Mouse (Mus musculus): Measurements from ENCODE around the gene Lypd6. TPM values are rescaled to one million over a fixed set of nuclear protein-coding genes. Genes with fewer than 3 reads are reported as not detected.

Gene Lypd6
- polyA plus RNA-seq, 1 experiment from 2014 or later = 7.2 TPM

DNA sequence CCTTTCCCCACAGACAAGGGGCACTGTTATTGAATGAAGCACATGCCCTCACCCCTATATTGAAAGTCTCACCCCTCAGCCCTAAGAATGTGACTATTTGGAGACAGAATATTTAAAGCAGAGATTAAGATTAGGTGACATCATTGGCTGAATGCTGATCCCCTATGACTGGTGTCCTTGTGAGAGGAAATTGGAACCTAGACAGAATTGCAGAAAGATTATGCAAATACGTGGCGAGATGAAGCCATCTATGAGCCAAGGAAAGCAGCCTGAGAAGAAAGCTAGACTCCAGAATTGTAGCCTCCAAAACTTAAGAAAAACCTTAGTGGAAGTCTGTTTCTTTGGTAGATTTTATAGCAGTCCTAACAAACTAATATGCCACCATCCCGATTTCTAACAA, 115.1 kb downstream of the Lypd6 start:
- no peaks in the 10 kb centered on the region for H3K36me3 ChIP-seq
- no peak overlapping the region for H3K4me3 ChIP-seq
- no peaks in the 10 kb centered on the region for H3K27me3 ChIP-seq
- no peaks in the 10 kb centered on the region for H3K9me3 ChIP-seq (replicated peaks)
- no peak overlapping the region for H3K9ac ChIP-seq
- H3K4me1 ChIP-seq = 0 out of 2 replicates have a peak, but pooled peaks cover 2% of the 10 kb centered on the region
- H3K4me2 ChIP-seq (replicated peaks) = no peak overlapping the region
- 93% methylated on average over 3 of the region's 3 CpGs for WGBS
- no peak for ATAC-seq (ENCODE audit: low FRiP score)
- H3K27ac ChIP-seq = no peak overlapping the region

GRCm38 (mm10) chr2:50186711-50187405, 120.6 kb downstream of the Lypd6 start:
- Histone ChIP-seq H3K4me1 (peaks cover 7% of the 10 kb centered on the region; the same call in 1 of the 2 replicates), H3K27me3 (no peaks in the 10 kb centered on the region), H3K9ac (no peak overlapping the region), H3K36me3 (no peaks in the 10 kb centered on the region), H3K9me3 (replicated peaks) (no peaks in the 10 kb centered on the region), H3K4me3 (no peak overlapping the region), H3K4me2 (replicated peaks) (no peak overlapping the region), H3K27ac (no peak overlapping the region)
- ATAC-seq (ENCODE audit: low FRiP score) = no peak
- WGBS = 35% methylated on average over 12 of the region's 12 CpGs

DNA sequence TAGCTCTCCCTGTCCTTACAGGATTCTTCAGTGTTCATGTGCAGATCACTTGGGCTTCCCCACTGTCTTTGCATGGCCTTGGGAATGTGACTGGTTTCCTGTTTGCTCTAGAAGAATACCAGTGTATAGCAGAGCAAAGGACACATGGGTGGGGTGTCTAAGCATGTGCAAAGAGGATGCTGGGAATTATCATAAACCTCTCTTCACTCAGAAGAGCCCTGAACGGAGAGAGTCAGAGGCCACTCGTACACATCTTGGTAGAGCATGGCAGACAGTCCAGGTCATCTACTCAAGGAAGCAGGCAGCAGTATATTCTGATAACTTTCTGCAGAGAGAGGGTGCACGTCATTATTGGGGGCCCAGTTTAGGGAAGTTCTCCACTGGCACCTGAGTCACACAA, 122.6 kb downstream of the Lypd6 start:
- Histone ChIP-seq H3K4me3 (no peak overlapping the region), H3K9ac (no peak overlapping the region), H3K27ac (no peak overlapping the region), H3K36me3 (no peaks in the 10 kb centered on the region), H3K4me2 (replicated peaks) (no peak overlapping the region), H3K27me3 (no peaks in the 10 kb centered on the region), H3K4me1 (peaks cover 7% of the 10 kb centered on the region; the same call in 1 of the 2 replicates), H3K9me3 (replicated peaks) (no peaks in the 10 kb centered on the region)
- ATAC-seq (ENCODE audit: low FRiP score) = no peak
- 82% methylated on average over 3 of the region's 3 CpGs for WGBS

GRCm38 (mm10) chr2:50196681-50197080, 130.5 kb downstream of the Lypd6 start:
- Histone ChIP-seq H3K27ac (no peak overlapping the region), H3K4me2 (replicated peaks) (no peak overlapping the region), H3K9ac (no peak overlapping the region), H3K4me1 (no peaks in the 10 kb centered on the region), H3K4me3 (no peak overlapping the region), H3K9me3 (replicated peaks) (no peaks in the 10 kb centered on the region), H3K36me3 (no peaks in the 10 kb centered on the region), H3K27me3 (no peaks in the 10 kb centered on the region)
- 90% methylated on average over 1 of the region's 1 CpGs for WGBS
- ATAC-seq (ENCODE audit: low FRiP score) = no peak

GRCm38 (mm10) chr2:50197801-50198200, 131.6 kb downstream of the Lypd6 start:
- H3K4me1 ChIP-seq = no peaks in the 10 kb centered on the region
- no peaks in the 10 kb centered on the region for H3K9me3 ChIP-seq (replicated peaks)
- H3K9ac ChIP-seq = no peak overlapping the region
- WGBS = 82% methylated on average over 4 of the region's 4 CpGs
- no peaks in the 10 kb centered on the region for H3K36me3 ChIP-seq
- H3K4me2 ChIP-seq (replicated peaks) = no peak overlapping the region
- H3K27ac ChIP-seq = no peak overlapping the region
- H3K27me3 ChIP-seq = no peaks in the 10 kb centered on the region
- no peak for ATAC-seq (ENCODE audit: low FRiP score)
- H3K4me3 ChIP-seq = no peak overlapping the region

DNA sequence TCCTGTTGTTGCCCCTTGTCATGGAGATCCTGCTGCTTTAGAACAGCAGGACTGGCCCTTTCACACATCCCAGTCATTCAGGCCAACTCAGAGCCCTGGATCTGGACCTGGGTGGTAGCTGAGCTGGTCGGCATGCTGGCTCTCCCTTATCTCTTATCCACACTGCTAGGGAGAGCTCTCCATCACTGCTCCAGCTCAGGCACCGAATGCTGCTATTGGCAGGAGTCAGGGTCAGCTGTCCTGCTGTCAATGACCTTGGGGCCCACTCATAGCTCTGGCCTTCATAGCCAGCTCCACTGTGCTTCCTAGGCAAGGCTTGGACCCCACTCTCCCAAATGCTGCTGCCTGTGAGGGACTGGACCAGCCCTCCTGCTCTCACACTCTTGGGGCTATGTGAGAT, 134.3 kb downstream of the Lypd6 start:
- Histone ChIP-seq H3K4me2 (replicated peaks) (no peak overlapping the region), H3K36me3 (no peaks in the 10 kb centered on the region), H3K27ac (no peak overlapping the region), H3K9me3 (replicated peaks) (no peaks in the 10 kb centered on the region), H3K4me1 (no peaks in the 10 kb centered on the region), H3K9ac (no peak overlapping the region), H3K27me3 (no peaks in the 10 kb centered on the region), H3K4me3 (no peak overlapping the region)
- WGBS = 67% methylated on average over 2 of the region's 2 CpGs
- ATAC-seq (ENCODE audit: low FRiP score) = no peak

GRCm38 (mm10) chr2:50220574-50220973, 154.3 kb downstream of the Lypd6 start:
- Histone ChIP-seq H3K27ac (no peak overlapping the region), H3K9me3 (replicated peaks) (no peaks in the 10 kb centered on the region), H3K27me3 (no peaks in the 10 kb centered on the region), H3K4me1 (no peaks in the 10 kb centered on the region), H3K36me3 (no peaks in the 10 kb centered on the region), H3K9ac (no peak overlapping the region), H3K4me2 (replicated peaks) (no peak overlapping the region), H3K4me3 (no peak overlapping the region)
- ATAC-seq (ENCODE audit: low FRiP score) = no peak
- WGBS = 77% methylated on average over 7 of the region's 7 CpGs

DNA sequence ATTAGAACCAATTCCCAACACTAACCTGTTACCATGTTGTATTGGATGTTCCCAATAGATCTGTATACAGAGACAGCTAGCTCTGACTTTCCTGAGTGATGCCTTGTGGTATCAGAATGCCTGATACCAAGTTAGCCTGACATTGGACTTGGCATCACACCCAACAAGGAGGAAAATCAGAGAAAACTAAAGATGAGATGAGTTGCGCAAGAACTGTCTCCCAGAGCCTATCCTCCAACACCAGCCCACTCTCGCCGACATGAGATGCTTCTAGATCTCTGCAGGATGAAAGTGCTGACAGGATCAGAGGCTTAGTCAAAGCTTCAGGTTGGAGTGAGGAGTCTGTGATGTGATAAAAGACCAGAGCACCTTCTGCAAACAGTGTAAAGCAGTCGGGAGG, 158.8 kb downstream of the Lypd6 start:
- Histone ChIP-seq H3K4me3 (no peak overlapping the region), H3K4me1 (no peaks in the 10 kb centered on the region), H3K27me3 (no peaks in the 10 kb centered on the region), H3K9ac (no peak overlapping the region), H3K4me2 (replicated peaks) (no peak overlapping the region), H3K36me3 (no peaks in the 10 kb centered on the region), H3K27ac (no peak overlapping the region), H3K9me3 (replicated peaks) (no peaks in the 10 kb centered on the region)
- WGBS = 90% methylated on average over 4 of the region's 4 CpGs
- no peak for ATAC-seq (ENCODE audit: low FRiP score)

GRCm38 (mm10) chr2:50233491-50233890, 167.3 kb downstream of the Lypd6 start:
- no peak overlapping the region for H3K4me3 ChIP-seq
- 75% methylated on average over 8 of the region's 8 CpGs for WGBS
- no peak overlapping the region for H3K9ac ChIP-seq
- H3K36me3 ChIP-seq = no peaks in the 10 kb centered on the region
- no peak overlapping the region for H3K4me2 ChIP-seq (replicated peaks)
- H3K27me3 ChIP-seq = no peaks in the 10 kb centered on the region
- no peaks in the 10 kb centered on the region for H3K4me1 ChIP-seq
- no peaks in the 10 kb centered on the region for H3K9me3 ChIP-seq (replicated peaks)
- no peak for ATAC-seq (ENCODE audit: low FRiP score)
- H3K27ac ChIP-seq = no peak overlapping the region

Other genes starting within 250 kb of the Lypd6 start
- gene Mmadhc, start 230.4 kb downstream of the Lypd6 start, polyA plus RNA-seq (2016; fragmentation: Nextera tagmentation; extraction: Ambion mirVana) = 147 and 148 TPM in 2 replicates